Mouse (Mus musculus): Measurements from ENCODE around the gene Slc35a3.

DNA sequence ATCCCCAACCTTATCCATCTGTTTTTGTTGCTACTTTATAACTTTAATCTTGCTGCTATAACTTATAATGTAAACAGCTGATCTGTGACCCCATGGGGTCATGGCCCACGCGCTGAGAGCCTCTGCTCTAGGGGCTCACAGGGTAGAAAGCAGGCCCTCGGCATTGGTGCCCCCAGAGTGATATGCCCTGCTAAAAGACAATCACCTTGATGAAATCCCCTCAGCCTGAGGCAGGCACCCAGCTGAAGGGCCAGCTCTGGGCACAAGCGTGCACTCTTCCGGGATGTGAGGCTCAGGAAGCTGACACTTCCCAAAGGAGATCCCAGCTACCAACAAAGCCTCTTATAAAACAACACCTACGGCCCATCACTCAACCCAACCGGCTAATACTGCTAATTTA is 74.1 kb downstream of the Slc35a3 start:
- TF ChIP-seq POLR2A (IDR thresholded peaks at IDR 0.05; ENCODE audit: borderline replicate concordance, extremely low read depth, insufficient read depth, insufficient read length, poor library complexity, severe bottlenecking) (no peak), CTCF (IDR thresholded peaks at IDR 0.05; ENCODE audit: borderline replicate concordance, extremely low read depth, insufficient read depth, insufficient read length) (no peak)
